Mouse (Mus musculus) CH12.LX (cell line): Measurements from ENCODE around the gene 4930595M18Rik. TPM values are rescaled to one million over a fixed set of nuclear protein-coding genes. Genes with fewer than 3 reads are reported as not detected.
A peak's percentile ranks its signal among the peaks of the same experiment; 100 is the strongest.

Source experiments
- DNase-seq: peaks from one replicate; pipeline ENCODE4 v3.0.0-alpha.2; 2013; ENCODE audit errors: extremely low read depth
- H3K27ac ChIP-seq: 2 replicates; pipeline ENCODE4 v1.5.1; 2012; ENCODE audit warnings: low read depth, mild to moderate bottlenecking, control low read depth, moderate library complexity; ENCODE audit not compliant: insufficient read depth
- H3K27me3 ChIP-seq: replicated peaks from 2 replicates; pipeline ENCODE3; 2012; ENCODE audit warnings: inconsistent platforms
- H3K36me3 ChIP-seq, 2 experiments: replicated peaks in 1 of 2; 2 replicates each; pipeline versions ENCODE3 to v1.6.1; 2012; ENCODE audit warnings: inconsistent platforms in 1 of 2, low read length in 1 of 2, mild to moderate bottlenecking in 1 of 2, mixed read lengths in 1 of 2, moderate library complexity in 1 of 2; ENCODE audit not compliant: control insufficient read depth in 1 of 2, insufficient read depth in 1 of 2
- H3K4me1 ChIP-seq, 2 experiments: 2 replicates each; pipeline ENCODE4 v1.6.1; 2012; ENCODE audit warnings: inconsistent platforms in 1 of 2, moderate library complexity in 1 of 2; ENCODE audit not compliant: insufficient read depth in 2 of 2, control insufficient read depth in 1 of 2
- H3K4me2 ChIP-seq: 2 replicates; pipeline ENCODE4 v1.6.1; 2012; ENCODE audit warnings: low read depth, mild to moderate bottlenecking, control low read depth; ENCODE audit not compliant: poor library complexity, insufficient read depth, severe bottlenecking
- H3K4me3 ChIP-seq, 3 experiments: fragments of 150-350 bp in 1 of 3; sonication (generic) in 1 of 3; replicated peaks in 1 of 3; 2 replicates each; pipeline versions ENCODE3 to v1.5.1; 2011 to 2012; ENCODE audit warnings: low read depth in 2 of 3, low read length in 2 of 3, mild to moderate bottlenecking in 2 of 3, moderate library complexity in 2 of 3, control low read depth in 1 of 3, improper control_type of control experiment in 1 of 3, inconsistent platforms in 1 of 3, mixed read lengths in 1 of 3; ENCODE audit not compliant: poor library complexity in 1 of 3
- H3K79me2 ChIP-seq: replicated peaks from 2 replicates; pipeline ENCODE4 v1.6.1; 2012; ENCODE audit warnings: mild to moderate bottlenecking, moderate library complexity; ENCODE audit not compliant: control insufficient read depth, poor library complexity, insufficient read depth, severe bottlenecking; ENCODE audit errors: extremely low read depth
- H3K9ac ChIP-seq: 2 replicates; pipeline ENCODE4 v1.6.1; 2012; ENCODE audit warnings: low read depth, mild to moderate bottlenecking, control low read depth, moderate library complexity; ENCODE audit not compliant: insufficient read depth
- H3K9me3 ChIP-seq: replicated peaks from 2 replicates; pipeline ENCODE3; 2012; ENCODE audit warnings: low read length, inconsistent platforms, mixed read lengths
- E2F4 ChIP-seq: IDR thresholded peaks from 2 replicates; pipeline ENCODE4 v1.6.1; 2011; ENCODE audit warnings: low read depth, low read length, improper control_type of control experiment; ENCODE audit not compliant: insufficient replicate concordance
- JUN ChIP-seq: IDR thresholded peaks from 2 replicates; pipeline ENCODE4 v1.6.1; 2011; ENCODE audit warnings: low read depth, mild to moderate bottlenecking, low read length, improper control_type of control experiment, moderate library complexity; ENCODE audit not compliant: insufficient read depth
- MAFK ChIP-seq: IDR thresholded peaks from 2 replicates; pipeline ENCODE4 v1.6.1; 2011; ENCODE audit warnings: low read length, improper control_type of control experiment; ENCODE audit not compliant: insufficient replicate concordance
- MXI1 ChIP-seq: IDR thresholded peaks from 2 replicates; pipeline ENCODE4 v1.6.1; 2011; ENCODE audit warnings: mild to moderate bottlenecking, low read depth, low read length, improper control_type of control experiment
- MYC ChIP-seq: IDR thresholded peaks from 2 replicates; pipeline ENCODE4 v1.6.1; 2011; ENCODE audit warnings: low read depth, mild to moderate bottlenecking, improper control_type of control experiment, low read length
- ZNF384 ChIP-seq: IDR thresholded peaks from 2 replicates; pipeline ENCODE4 v1.6.1; 2012; ENCODE audit warnings: low read depth, low read length, improper control_type of control experiment, inconsistent platforms
- dilution Hi-C: fragments of 300-500 bp; cut with MboI; formaldehyde crosslinking; loops from 2 replicates; pipeline ENCODE4 v1.14.3; 2020; ENCODE audit warnings: low sequenced_read_pairs; ENCODE audit not compliant: extremely low pct_unique_long_range_greater_than_20kb, extremely low pct_ligation_motif_present
- in situ Hi-C: fragments of 300-500 bp; cut with MboI; formaldehyde crosslinking; loops from 3 replicates; pipeline ENCODE4 v1.14.3; 2019; ENCODE audit warnings: low sequenced_read_pairs, low pct_ligation_motif_present, low pct_unique_long_range_greater_than_20kb, mixed read lengths
- polyA plus RNA-seq: library from polyadenylated mRNA; unstranded; fragments of >175 nt; gene quantifications from 2 replicates; pipeline ENCODE4 v1.2.1, GENCODE M21; 2012; ENCODE audit warnings: low read depth; ENCODE audit not compliant: insufficient read length
- total RNA-seq, 2 experiments: library from RNA; depleted of rRNA; stranded (reverse); fragments of 300-350 nt in 1 of 2; fragments of >200 nt in 1 of 2; gene quantifications; 2 replicates each; pipeline ENCODE4 v1.2.3; 2012 to 2014

Gene 4930595M18Rik
- not detected in 2 replicates for total RNA-seq (2012; rRNA removed)
- not detected in 2 replicates for total RNA-seq (2014; rRNA removed)
- polyA plus RNA-seq = not detected in 2 replicates

- Histone ChIP-seq H3K4me2 (no peak within 1 kb of the TSS), H3K9me3 (no peaks in the 10 kb centered on the region)
- dilution Hi-C loops = no loop called here
- no peak for DNase-seq
- no peak for TF ChIP-seq ZNF384
- TF ChIP-seq JUN = no peak
- TF ChIP-seq MAFK = no peak
- TF ChIP-seq E2F4 = no peak
- no peak for TF ChIP-seq MYC
- TF ChIP-seq, all 38 proteins: peak for 0
- no peaks in the 10 kb centered on the region for H3K79me2 ChIP-seq
- H3K9ac ChIP-seq = no peak within 1 kb of the TSS
- no peak within 1 kb of the TSS for H3K4me3 ChIP-seq
- no peaks in the 10 kb centered on the region for H3K4me1 ChIP-seq
- in situ Hi-C loops = no loop called here
- H3K27me3 ChIP-seq = no peaks in the 10 kb centered on the region
- H3K27ac ChIP-seq = no peak within 1 kb of the TSS
- no peaks in the 10 kb centered on the region for H3K36me3 ChIP-seq
Observed at GRCm38 (mm10) chrX:81458021-81458420, at the start of gene 4930595M18Rik. Gene 4930595M18Rik (minus strand): TSS chrX:81458121.

DNA sequence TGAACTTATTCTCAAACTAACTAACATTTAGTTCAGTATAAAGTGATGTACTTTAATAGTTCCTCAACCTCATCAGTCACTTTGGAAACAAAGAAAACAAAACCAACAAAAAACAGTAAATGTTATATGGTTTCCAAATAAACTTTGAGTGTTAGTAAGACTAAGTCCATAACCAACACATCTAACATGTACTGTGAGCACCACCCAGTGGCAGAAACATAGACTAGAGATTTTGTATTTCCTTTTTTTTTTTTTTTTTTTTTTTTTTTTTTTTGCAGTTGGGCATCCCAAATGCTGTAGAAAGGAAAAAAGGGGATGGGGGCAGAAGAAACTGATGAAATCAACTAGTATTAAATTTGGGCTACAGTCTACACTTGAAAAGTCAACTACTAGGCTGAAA, 14.6 kb upstream of the 4930595M18Rik start:
- DNase-seq = no peak

More for the DNA sequence above, 14.6 kb upstream of the 4930595M18Rik start:
- Histone ChIP-seq H3K36me3 (no peaks in the 10 kb centered on the region), H3K27ac (no peak overlapping the region), H3K9me3 (peaks cover 6% of the 10 kb centered on the region), H3K27me3 (no peaks in the 10 kb centered on the region), H3K4me2 (no peak overlapping the region), H3K9ac (no peak overlapping the region), H3K4me3 (no peak overlapping the region), H3K4me1 (no peaks in the 10 kb centered on the region), H3K79me2 (no peaks in the 10 kb centered on the region)
- dilution Hi-C loops = no loop called here
- TF ChIP-seq ZNF384 (peak; percentile 37; the same call in 1 of the 2 replicates), MXI1 (no peak)
- in situ Hi-C loops = no loop called here
